Mouse (Mus musculus) heart, adult 2 months (tissue): Measurements from ENCODE around the gene Vps37b.

Experiments
- CTCF ChIP-seq: fragments of 200-600 bp; IDR thresholded peaks from 2 replicates; pipeline ENCODE4 v1.8.1; 2022; ENCODE audit warnings: antibody characterized with exemption, mild to moderate bottlenecking, moderate library complexity
- POLR2A ChIP-seq: fragments of 200-500 bp; IDR thresholded peaks from 2 replicates; pipeline ENCODE4 v1.6.1; 2011; ENCODE audit warnings: mild to moderate bottlenecking, low read depth, low read length, control low read depth; ENCODE audit not compliant: insufficient read depth

DNA sequence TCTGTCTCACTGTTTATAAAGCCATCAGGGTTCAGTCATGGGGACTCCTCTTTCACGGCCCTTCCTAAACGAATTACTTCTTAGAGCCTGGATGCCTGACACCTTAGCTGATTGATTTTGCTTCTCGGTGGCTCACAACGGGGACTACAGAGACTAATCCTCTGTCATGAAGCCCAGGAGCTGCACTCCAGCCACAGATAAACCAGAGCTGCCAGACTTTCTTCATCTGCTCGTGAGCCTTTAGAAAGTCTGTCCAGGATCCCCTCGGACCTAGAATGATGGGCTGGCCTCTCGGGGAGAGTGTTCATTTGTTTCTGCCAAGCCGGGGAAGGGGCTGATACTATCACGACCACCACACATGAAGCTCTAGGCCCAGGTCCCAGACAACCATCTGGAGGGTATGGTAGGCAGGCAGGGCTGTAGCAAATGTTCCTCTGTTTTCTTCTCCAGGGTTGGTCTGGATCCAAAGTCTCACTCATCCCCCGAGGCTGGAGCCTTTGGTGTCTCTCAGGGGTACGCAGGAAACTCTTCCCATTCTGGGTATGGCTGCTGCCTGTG lies 13.5 kb upstream of the Vps37b start:
- no peak for TF ChIP-seq POLR2A
- TF ChIP-seq CTCF: no peak
